Mouse (Mus musculus) megakaryocyte-erythroid progenitor cell, adult 5 weeks (primary cell): Measurements from ENCODE around the gene Slc22a22. TPM values are rescaled to one million over a fixed set of nuclear protein-coding genes. Genes with fewer than 3 reads are reported as not detected.

Experiments used
- polyA plus RNA-seq: library from polyadenylated mRNA; stranded (reverse); fragments of >175 nt; gene quantifications from 2 replicates; pipeline ENCODE4 v1.2.3, GENCODE M21; 2012

Slc22a22 gene
- not detected in 2 replicates for polyA plus RNA-seq

DNA sequence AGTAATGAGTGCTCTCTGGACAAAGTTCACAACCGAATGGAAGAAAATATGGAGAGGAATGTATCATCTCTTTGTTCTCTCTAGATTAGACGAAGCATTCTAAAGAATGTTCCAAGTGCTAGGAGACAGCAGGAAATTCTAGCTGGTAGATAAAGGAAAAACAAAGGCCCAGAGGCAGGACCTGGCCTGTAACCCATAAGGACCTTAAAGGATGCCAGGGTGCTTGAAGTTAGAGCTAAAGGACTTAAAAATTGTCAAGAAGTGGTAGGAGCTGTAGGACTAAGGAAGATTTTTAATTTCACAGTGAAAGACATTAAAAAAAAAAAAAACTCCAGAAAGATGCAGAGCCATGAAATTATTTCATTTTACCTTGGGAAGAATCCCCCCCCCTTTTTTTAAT is at the start of gene Slc22a22:
Gene Slc22a22 (minus strand): TSS at position 101 of the 400 bp plus-strand sequence.

